ENCODE assay signal across 8 mouse cellular contexts in genomic region chr14:54443712-54444618, GRCm38 (mm10). TPM values are rescaled to one million over a fixed set of nuclear protein-coding genes. Genes with fewer than 3 reads are reported as not detected.
DNase-seq lines count a peak whose midpoint lies in the region; ATAC-seq and TF ChIP-seq lines count a peak whose summit lies in the region.

No protein-coding gene starts in this region.

- 51% methylated on average over 15 of the region's 15 CpGs for WGBS in heart, embryonic 11.5 days (ENCODE audit: insufficient replicate concordance)
- WGBS in heart, embryonic 14.5 days: 49% methylated on average over 15 of the region's 15 CpGs

- no peak for ATAC-seq in heart, embryonic 11.5 days (replicated peaks; ENCODE audit: insufficient number of reproducible peaks, low FRiP score, low TSS enrichment)
- no peak for ATAC-seq in heart, embryonic 14.5 days (ENCODE audit: insufficient number of reproducible peaks, insufficient read depth, low FRiP score, low read depth)
- ATAC-seq in monocyte, adult 5-6 weeks (replicated peaks; ENCODE audit: insufficient number of reproducible peaks, low FRiP score, low TSS enrichment, poor library complexity, severe bottlenecking): no peak

- H3K27me3 ChIP-seq in heart, embryonic 11.5 days (ENCODE audit: control insufficient read depth, insufficient read depth, low read length): no peaks in the 10 kb centered on the region
- no peaks in the 10 kb centered on the region for H3K27me3 ChIP-seq in heart, embryonic 14.5 days (ENCODE audit: control insufficient read depth, insufficient read depth, low read length)

- TF ChIP-seq CTCF in brain, embryonic 14.5 days (IDR thresholded peaks at IDR 0.05; ENCODE audit: borderline replicate concordance, extremely low read depth, insufficient read depth, insufficient read length): no peak

- no peak overlapping the region for H3K4me2 ChIP-seq in heart, embryonic 11.5 days
- no peak overlapping the region for H3K4me2 ChIP-seq in heart, embryonic 14.5 days (ENCODE audit: low read length)

- H3K9me3 ChIP-seq in heart, embryonic 11.5 days (replicated peaks; ENCODE audit: control insufficient read depth, low read length): no peaks in the 10 kb centered on the region
- H3K9me3 ChIP-seq in heart, embryonic 14.5 days (ENCODE audit: control insufficient read depth, low read length): no peaks in the 10 kb centered on the region

- no peak overlapping the region for H3K9ac ChIP-seq in heart, embryonic 11.5 days (ENCODE audit: low read depth, low read length)
- no peak overlapping the region for H3K9ac ChIP-seq in heart, embryonic 14.5 days (ENCODE audit: low read length)

- TF ChIP-seq POLR2A in brain, embryonic 14.5 days (IDR thresholded peaks at IDR 0.05; ENCODE audit: borderline replicate concordance, extremely low read depth, insufficient read depth, insufficient read length, poor library complexity, severe bottlenecking): no peak

- H3K4me1 ChIP-seq in heart, embryonic 11.5 days (ENCODE audit: control insufficient read depth, insufficient read depth, low read length): peaks cover 10% of the 10 kb centered on the region; the same call in 1 of the 2 replicates
- H3K4me1 ChIP-seq in heart, embryonic 14.5 days (ENCODE audit: control insufficient read depth in 2 of 2, insufficient read depth in 2 of 2, low read length in 2 of 2): peaks cover 10 to 14% of the 10 kb centered on the region in 2 experiments; a peak in 3 of 4 replicates

- H3K36me3 ChIP-seq in heart, embryonic 11.5 days (ENCODE audit: control insufficient read depth, insufficient read depth, low read length): peaks cover 7% of the 10 kb centered on the region; the same call in 1 of the 2 replicates
- H3K36me3 ChIP-seq in heart, embryonic 14.5 days (ENCODE audit: control insufficient read depth, insufficient read depth, low read length): peaks cover 30% of the 10 kb centered on the region

- H3K27ac ChIP-seq in heart, embryonic 11.5 days (ENCODE audit: low read depth, low read length): no peak overlapping the region
- peak overlapping the region; percentile 58 to 67 for H3K27ac ChIP-seq in heart, embryonic 14.5 days (replicated peaks in 1 of 2; ENCODE audit: control insufficient read depth in 1 of 2, insufficient read depth in 1 of 2, low read depth in 2 of 2, low read length in 2 of 2)

- peak; percentile 99 for DNase-seq in heart, adult 11 months
- peak; percentile 41 for DNase-seq in brain, embryonic 14.5 days (ENCODE audit: low read depth)
- peak; percentile 82 for DNase-seq in lung, postnatal 10 days
- DNase-seq in left cerebral cortex, postnatal 36 days (ENCODE audit: low spot score in 2 of 2): no peak
- DNase-seq in embryo, embryonic 9.5 days (ENCODE audit: extremely low spot score): no peak

- intact Hi-C loops in left cerebral cortex, postnatal 36 days (cut with DNase I): no loop called here

- no peak overlapping the region for H3K4me3 ChIP-seq in heart, embryonic 11.5 days (ENCODE audit: low read depth, low read length)
- H3K4me3 ChIP-seq in heart, embryonic 14.5 days (ENCODE audit: control insufficient read depth in 1 of 2, insufficient read depth in 1 of 2, low read depth in 1 of 2, low read length in 2 of 2): no peak overlapping the region

RNA-seq across cellular contexts. Expression of gene Mmp14, which starts 12.6 kb away (rescaled TPM):
- 84.3 and 90.2 TPM in 2 replicates for polyA plus RNA-seq in heart, embryonic 11.5 days (2014; fragmentation: Nextera tagmentation; extraction: Ambion mirVana)
- 80.4 and 83.8 TPM in 2 replicates for polyA plus RNA-seq in brain, embryonic 14.5 days (2012; rRNA removed)
- polyA plus RNA-seq in heart, embryonic 14.5 days (2014; fragmentation: Nextera tagmentation; extraction: Ambion mirVana): 100 and 115 TPM in 2 replicates
- total RNA-seq in monocyte, adult 5-6 weeks (2017): 0.78 to 0.96 TPM in 2 of 3 replicates, not detected in the other
- total RNA-seq in left cerebral cortex, postnatal 36 days (2021): 10 to 100 TPM in 1 of 2 experiments, 1 to 10 TPM in 1; 7.2 to 10.8 TPM

RNA-seq across cellular contexts. Expression of gene Mrpl52, which starts 17.3 kb away (rescaled TPM):
- 242 and 250 TPM in 2 replicates for polyA plus RNA-seq in heart, embryonic 11.5 days (2014; fragmentation: Nextera tagmentation; extraction: Ambion mirVana)
- polyA plus RNA-seq in brain, embryonic 14.5 days (2012; rRNA removed): 186 and 230 TPM in 2 replicates
- polyA plus RNA-seq in heart, embryonic 14.5 days (2014; fragmentation: Nextera tagmentation; extraction: Ambion mirVana): 266 and 307 TPM in 2 replicates
- 49.3 to 72.4 TPM (median 52.8 TPM) in 3 replicates for total RNA-seq in monocyte, adult 5-6 weeks (2017)
- 10 to 100 TPM; 84.6 to 88.0 TPM for total RNA-seq in left cerebral cortex, postnatal 36 days (2021)

RNA-seq across cellular contexts. Expression of gene Lrp10, which starts 20.0 kb away (rescaled TPM):
- polyA plus RNA-seq in heart, embryonic 11.5 days (2014; fragmentation: Nextera tagmentation; extraction: Ambion mirVana): 31.8 and 35.2 TPM in 2 replicates
- 39.6 and 41.5 TPM in 2 replicates for polyA plus RNA-seq in brain, embryonic 14.5 days (2012; rRNA removed)
- 40.6 and 47.8 TPM in 2 replicates for polyA plus RNA-seq in heart, embryonic 14.5 days (2014; fragmentation: Nextera tagmentation; extraction: Ambion mirVana)
- 49.1 to 94.7 TPM (median 53.7 TPM) in 3 replicates for total RNA-seq in monocyte, adult 5-6 weeks (2017)
- total RNA-seq in left cerebral cortex, postnatal 36 days (2021): 10 to 100 TPM; 24.1 to 24.4 TPM

RNA-seq across cellular contexts. Expression of gene Slc7a7, which starts 26.4 kb away (rescaled TPM):
- polyA plus RNA-seq in heart, embryonic 11.5 days (2014; fragmentation: Nextera tagmentation; extraction: Ambion mirVana): 8.0 TPM in 2 replicates
- 7.2 and 8.0 TPM in 2 replicates for polyA plus RNA-seq in brain, embryonic 14.5 days (2012; rRNA removed)
- polyA plus RNA-seq in heart, embryonic 14.5 days (2014; fragmentation: Nextera tagmentation; extraction: Ambion mirVana): 10.0 and 10.9 TPM in 2 replicates
- 11.3 to 16.7 TPM (median 13.6 TPM) in 3 replicates for total RNA-seq in monocyte, adult 5-6 weeks (2017)
- total RNA-seq in left cerebral cortex, postnatal 36 days (2021): 1 to 10 TPM; 1.9 TPM

RNA-seq across cellular contexts. Expression of gene Rem2, which starts 31.9 kb away (rescaled TPM):
- 2.0 TPM in 2 replicates for polyA plus RNA-seq in heart, embryonic 11.5 days (2014; fragmentation: Nextera tagmentation; extraction: Ambion mirVana)
- polyA plus RNA-seq in brain, embryonic 14.5 days (2012; rRNA removed): 24.7 and 31.3 TPM in 2 replicates
- polyA plus RNA-seq in heart, embryonic 14.5 days (2014; fragmentation: Nextera tagmentation; extraction: Ambion mirVana): 1.4 TPM in 2 replicates
- total RNA-seq in monocyte, adult 5-6 weeks (2017): 0.68 TPM in 1 of 3 replicates, not detected in the others
- total RNA-seq in left cerebral cortex, postnatal 36 days (2021): 1 to 10 TPM; 7.0 to 7.7 TPM

Comparison
In these comparisons a context has a peak if more than half of its experiments do, and no peak if none do; other contexts are left out.
1. DNase-seq: peak in heart, adult 11 months (single experiment), brain, embryonic 14.5 days (single experiment) and lung, postnatal 10 days (single experiment); none in left cerebral cortex, postnatal 36 days (0 of 2) and embryo, embryonic 9.5 days (single experiment).